Mouse (Mus musculus): ENCODE results near the gene Nup188.

The Nup188 gene

DNA sequence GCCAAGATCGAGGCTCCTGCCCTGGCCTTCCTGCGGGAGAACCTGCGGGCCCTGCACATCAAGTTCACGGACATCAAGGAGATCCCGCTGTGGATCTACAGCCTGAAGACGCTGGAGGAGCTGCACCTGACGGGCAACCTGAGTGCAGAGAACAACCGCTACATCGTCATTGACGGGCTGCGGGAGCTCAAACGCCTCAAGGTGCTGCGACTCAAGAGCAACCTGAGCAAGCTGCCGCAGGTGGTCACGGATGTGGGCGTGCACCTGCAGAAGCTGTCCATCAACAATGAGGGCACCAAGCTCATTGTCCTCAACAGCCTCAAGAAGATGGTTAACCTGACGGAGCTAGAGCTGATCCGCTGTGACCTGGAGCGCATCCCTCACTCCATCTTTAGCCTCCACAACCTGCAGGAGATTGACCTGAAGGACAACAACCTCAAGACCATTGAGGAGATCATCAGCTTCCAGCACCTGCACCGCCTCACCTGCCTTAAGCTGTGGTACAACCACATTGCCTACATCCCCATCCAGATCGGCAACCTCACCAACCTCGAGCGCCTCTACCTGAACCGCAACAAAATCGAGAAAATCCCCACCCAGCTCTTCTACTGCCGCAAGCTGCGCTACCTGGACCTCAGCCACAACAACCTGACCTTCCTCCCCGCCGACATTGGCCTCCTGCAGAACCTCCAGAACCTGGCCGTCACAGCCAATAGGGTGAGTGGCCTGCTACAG, 29.4 kb upstream of the Nup188 start:
- DNase-seq (ENCODE audit: low spot score in 2 of 2), result no peak

DNA sequence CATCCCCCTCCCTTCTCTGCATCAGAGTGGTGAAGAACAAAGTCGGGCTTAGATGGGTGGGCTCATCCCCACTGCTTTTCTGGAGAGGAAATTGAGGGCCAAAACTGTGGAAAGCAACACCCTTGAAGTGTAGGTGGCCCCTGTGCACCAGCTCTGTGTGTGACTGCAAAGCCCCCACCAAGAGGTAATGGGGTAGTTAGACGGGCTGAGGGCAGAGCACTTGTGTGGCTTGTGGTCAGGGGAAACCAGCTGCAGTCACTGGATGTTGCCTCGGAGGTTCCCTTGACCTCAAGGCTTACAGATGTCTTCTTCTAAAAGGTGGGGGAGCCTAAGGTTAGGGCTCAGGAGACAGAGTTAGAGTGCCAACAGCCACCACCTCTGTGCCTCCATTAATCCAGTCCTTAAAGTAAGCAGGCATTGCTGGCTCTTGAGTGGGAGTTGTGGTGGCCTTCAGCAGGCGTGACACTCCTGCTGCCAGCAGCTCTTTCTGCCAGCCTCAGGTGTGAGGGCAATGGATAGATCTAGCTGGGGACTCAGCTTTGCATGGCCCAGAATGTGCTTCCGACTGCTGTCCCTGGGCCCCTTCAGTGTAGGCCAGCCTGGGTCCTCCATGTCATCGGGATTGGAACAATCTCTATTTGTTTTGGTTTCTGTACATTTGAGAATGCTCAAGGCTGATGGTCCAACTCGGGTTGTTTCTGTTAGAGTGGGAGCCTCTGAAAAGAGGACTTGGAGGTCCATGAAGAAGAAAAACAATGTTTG, 28.3 kb upstream of the Nup188 start:
- no peak for DNase-seq (ENCODE audit: low spot score in 2 of 2)

DNA sequence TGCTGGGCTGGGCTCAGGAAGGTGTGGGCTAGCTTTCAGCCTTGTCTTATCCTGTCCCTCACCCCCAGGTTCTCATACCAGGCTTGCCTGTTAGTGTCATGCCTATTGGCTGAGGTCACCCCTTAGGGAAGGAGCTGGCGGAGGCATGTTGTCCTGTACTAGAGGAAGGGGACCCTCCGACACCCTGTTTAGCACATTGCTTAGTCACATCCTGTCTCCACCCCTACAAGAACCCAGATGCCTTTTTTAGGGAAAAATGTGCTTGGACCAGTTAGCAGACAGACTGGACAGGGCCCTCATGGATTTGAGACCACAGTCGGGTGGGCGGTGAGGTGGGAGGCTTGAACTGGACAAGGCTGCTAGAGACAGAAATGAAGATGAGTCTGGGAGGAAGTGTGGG, 27.6 kb upstream of the Nup188 start:
- no peak for DNase-seq (ENCODE audit: low spot score in 2 of 2)

DNA sequence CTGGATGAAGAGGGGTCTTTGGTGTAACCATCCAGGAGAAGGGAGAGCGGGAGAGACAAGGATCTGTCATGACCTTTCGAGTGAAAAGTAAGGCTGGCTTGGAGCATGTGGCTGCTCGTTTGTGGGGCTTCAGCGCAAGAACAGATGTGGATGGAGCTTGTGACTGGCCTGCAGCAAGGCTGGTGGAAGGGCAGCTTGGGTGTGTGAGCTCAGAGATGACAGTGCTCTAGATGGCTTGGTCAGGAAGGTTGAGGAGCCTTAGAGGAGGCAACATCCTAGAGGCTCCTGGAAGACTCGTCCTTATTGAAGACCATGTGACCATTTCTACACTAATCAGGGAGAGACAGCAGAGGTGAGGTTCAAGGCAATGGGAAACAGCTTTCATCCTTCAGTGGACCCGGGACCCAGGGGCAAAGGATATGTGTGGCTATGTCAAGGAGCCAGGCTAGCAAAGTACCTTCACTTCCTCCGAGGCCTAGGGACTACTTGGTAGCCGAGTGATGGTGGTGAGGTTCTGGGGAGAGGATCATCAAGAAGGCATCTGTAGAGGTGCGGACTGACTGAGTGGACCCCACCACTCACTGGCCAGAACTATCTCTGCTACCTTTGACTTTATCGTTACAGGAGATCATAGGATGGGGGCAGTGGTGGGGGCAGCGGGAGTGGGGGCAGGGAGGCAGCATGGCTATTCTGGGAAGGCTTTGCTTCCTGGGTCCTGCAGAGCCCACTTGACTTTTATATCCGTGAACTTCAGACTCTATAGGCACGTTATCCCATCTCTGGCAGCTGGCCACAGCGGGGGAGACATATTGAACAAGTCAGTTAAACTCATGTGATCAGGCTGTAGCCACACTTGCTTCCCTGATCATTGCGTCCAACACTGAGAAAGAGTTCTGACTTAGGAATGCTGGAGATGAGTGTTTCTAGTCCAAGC, 26.8 kb upstream of the Nup188 start:
- no peak for DNase-seq (ENCODE audit: low spot score in 2 of 2)

DNA sequence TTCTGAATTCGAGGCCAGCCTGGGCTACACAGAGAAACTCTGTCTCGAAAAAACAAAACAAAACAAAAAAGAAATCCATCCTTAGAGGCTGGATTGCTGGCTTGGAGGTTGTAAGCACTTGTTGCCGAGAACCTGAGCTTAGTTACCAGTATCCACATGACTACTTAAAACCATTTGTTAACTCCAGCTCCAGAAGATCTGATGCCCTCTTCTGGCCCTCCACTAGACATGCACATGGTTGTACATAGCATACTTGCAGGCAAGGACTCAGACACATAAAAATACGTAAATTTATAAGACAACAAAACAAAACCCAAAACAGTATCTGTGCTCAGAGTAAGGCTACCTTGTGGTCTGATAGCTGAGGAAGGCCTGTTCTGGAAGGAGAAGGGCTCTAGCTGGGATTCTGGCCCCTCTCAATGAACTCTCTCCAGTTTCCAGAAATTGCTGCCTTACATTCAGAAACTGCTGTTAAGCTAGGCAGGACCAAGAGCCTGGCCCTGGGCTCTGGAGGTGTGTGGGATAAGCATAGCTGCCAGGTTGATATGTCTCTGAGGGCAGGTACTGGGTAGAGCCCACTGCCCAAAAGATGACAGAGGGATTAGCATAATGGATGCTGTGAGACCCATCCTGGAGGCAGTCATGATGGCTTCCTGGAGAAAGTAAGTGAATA, 25.0 kb upstream of the Nup188 start:
- no peak for DNase-seq (ENCODE audit: low spot score in 2 of 2)

DNA sequence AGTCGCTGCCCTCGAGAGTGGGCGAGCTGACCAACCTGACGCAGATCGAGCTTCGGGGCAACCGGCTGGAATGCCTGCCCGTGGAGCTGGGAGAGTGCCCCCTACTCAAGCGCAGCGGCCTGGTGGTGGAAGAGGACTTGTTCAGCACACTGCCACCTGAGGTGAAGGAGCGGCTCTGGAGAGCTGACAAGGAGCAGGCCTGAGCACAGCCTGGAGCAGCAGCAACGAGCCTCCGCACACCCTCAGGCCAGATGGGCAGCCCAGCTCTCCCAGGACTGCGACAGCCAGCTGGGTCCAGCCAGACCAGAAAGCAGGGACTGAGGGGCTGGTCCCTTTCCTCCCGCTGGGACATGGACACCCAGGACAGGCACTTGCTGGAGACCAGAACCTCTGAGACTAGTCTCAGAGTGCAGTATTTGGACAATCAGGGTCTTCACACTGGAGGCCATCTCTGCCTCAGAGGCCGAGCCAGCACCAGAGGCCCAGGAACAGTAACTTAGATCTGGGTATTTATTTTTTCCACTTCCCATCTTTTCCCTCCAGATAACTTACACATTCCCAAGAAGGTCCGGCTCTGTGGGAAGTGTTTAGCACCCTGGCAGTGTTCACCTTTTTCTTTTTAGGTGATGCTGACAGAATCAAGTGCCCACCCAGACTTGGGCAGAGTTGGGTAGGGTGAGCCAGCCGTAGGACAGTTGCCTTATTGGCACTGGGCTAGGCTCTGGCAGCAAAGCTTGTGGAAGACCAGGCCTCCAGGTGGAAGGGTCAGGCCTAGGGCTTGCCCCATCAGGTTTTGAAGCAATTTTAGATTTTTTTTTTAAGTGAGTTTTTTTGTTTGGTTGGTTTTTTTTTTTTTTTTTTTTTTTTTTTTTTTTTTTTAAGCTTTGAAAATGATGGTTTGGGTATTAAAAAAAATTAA, 24.0 kb upstream of the Nup188 start:
- no peak for DNase-seq (ENCODE audit: low spot score in 2 of 2)

DNA sequence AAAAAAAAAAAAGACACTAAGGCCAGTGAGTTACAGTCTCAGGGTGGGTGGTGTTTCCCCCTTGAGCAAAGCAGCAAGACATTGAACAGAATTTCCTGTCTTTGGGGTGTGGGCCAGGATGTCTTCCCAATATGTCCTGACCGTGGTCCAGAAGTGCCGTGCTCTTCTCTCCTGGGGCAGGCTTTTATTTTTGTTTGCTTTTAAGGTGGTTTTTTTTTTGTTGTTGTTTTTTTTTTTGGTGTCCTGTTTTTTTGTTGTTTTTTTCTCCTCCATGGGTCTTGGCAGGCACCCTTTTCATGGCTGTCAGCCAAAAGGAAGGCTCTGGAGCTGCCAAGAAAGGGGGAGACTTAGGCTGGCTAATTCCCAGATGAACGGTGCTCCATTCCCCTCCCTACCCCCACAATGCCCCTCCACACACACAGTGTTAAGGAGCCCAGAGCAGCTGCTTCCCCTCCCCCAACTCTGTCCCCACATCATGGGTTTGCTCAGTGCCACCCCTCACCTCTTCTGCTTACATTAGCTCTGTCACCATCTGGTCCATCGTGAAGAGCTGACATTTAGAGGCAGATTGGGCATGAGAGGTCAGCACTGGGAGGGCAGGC, 23.3 kb upstream of the Nup188 start:
- DNase-seq (ENCODE audit: low spot score in 2 of 2), result no peak

DNA sequence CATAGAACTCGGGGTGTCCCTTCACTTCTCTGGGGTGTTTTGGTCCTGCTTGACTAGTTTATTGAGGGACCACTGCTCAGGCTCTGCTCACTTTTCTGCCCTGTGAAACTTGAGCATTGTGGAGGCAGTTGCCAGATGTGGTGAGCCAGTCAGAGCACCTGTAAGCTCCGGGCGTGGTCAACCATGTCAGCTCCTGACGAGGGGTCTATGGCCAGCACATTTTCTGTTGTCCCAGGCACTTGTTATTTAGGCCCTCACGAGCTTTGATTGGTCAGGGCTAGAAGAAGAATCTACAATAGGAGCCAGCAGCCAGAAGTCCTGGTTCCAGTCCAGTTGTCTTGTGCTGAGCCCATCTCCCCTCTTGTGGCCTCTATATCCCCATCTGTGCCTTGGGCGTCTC, 22.4 kb upstream of the Nup188 start:
- no peak for DNase-seq (ENCODE audit: low spot score in 2 of 2)

DNA sequence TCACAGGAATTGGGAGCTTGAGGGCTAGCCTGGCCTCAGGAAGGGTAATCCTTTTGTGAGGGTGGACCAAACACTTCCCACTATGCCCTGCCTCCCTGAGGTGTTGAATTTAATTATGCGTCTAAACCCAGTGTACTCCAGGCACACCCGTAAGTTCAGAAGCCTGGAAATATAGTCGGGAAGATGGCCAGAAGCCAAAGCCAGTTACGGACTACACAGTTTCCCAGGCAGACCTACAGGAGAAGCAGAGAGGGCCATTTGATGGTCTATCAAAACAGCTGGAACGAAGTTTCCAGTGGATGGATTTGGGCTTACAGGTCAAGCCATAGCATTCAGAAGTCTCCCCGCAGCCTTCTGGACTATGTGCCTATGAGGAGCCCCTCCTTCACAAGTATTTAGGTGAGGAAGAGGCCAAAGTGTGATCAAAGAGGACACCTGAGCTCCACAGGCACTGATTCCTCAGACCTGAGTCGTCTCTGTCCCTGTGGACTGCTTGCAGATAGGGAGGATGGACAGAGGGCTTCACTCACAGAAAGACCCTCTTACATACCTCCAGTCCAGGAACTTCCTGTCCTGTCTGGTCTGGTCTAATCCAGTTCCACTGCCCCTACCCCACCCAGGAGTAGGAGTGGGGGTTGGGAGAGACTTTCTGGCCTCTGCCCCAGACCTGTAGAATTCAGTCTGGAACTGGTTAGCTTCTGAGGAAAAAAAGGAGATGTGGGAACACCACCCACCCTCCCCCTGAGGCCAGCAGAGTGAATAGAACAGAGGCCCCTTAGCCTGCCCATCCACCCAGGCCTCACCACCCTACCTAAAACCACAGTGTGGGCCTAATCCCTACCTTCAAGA, 21.3 kb upstream of the Nup188 start:
- DNase-seq (ENCODE audit: low spot score in 2 of 2), result no peak

DNA sequence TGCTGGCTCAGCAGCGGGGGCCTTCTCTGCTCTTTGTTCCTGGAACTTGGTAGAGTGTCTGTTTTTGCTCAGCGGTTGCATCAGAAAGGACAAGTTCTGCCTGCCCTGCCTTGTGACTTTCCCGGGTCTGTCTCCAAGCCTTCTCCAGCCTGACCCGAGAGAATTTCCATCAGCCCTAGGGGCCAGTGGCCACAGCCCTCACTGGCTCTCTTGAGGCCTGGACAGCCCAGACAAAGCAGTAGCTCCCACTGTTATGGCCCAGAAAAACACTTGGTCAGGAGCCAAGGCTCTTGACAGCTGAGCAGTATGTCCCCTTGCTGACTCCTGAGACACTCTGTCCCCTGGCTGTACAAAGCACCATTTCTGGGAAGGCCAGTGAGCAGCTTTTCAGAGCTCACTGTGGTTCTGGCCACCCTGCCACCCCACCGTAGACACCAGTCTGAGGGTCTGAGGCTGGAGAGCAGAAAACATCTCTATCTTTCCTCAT, 20.4 kb upstream of the Nup188 start, which contains the start of gene Phyhd1:
TSS of gene Phyhd1 (plus strand) at position 437 of the 487 bp plus-strand sequence.
- DNase-seq (ENCODE audit: low spot score in 2 of 2), result no peak

DNA sequence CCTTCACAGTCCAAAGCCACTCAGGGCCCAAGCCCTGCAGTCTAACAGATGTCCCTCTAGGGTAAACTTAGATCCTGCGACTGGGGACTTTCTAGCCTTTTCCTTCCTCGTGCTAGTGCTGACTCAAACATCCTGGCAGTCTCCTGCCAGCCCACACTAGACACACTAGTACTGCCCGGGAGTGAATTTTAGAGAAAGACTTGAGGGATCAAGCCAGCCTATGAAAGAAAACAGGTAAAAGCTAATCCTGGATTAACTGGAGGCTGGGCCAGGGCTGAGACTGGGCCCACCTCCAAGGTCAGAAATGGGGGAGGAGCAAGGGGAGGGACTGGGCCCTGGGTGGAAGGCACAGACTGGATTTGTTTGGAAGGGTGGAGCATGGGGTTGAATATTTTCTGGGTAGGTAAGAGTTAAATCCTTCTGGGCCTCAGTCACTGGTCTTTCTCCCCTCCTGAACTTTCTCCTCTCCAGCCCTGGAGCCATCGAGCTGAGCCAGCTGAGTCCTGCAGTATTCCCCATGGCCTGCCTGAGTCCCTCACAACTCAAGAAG, 19.7 kb upstream of the Nup188 start:
- DNase-seq (ENCODE audit: low spot score in 2 of 2), result no peak

DNA sequence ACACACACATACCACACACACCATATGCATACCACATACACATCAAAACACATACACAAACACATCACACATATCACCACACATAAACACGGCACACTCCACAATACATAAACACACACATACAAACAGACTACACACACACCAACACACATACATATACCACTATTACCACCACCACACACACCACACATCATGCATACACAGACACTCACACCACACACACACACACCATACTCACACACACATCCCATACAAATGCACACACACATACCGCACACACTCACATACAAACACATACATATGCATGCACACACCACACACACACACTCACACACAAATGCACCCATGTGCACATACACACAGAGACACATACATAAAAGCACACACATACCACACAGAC, 18.7 kb upstream of the Nup188 start:
- DNase-seq (ENCODE audit: low spot score in 2 of 2), result no peak

DNA sequence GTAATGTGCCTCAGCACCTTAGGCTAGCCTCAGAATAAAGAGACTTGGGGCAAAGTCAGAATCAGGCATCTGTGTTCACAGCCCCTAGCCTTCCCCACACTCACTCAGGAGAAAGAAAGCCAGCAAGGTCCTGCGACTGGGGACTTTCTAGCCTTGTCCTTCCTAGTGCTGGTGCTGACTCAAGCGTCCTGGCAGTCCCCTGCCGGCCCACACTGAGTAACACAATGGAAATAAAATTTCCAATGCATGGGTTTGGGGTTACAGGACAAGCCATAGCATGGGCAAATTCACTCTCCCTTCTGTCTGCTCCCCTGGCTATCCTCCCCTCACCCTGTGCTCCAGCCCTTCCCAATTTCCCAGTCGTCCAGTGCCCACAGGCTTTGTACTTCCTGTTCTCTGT, 17.8 kb upstream of the Nup188 start:
- no peak for DNase-seq (ENCODE audit: low spot score in 2 of 2)

DNA sequence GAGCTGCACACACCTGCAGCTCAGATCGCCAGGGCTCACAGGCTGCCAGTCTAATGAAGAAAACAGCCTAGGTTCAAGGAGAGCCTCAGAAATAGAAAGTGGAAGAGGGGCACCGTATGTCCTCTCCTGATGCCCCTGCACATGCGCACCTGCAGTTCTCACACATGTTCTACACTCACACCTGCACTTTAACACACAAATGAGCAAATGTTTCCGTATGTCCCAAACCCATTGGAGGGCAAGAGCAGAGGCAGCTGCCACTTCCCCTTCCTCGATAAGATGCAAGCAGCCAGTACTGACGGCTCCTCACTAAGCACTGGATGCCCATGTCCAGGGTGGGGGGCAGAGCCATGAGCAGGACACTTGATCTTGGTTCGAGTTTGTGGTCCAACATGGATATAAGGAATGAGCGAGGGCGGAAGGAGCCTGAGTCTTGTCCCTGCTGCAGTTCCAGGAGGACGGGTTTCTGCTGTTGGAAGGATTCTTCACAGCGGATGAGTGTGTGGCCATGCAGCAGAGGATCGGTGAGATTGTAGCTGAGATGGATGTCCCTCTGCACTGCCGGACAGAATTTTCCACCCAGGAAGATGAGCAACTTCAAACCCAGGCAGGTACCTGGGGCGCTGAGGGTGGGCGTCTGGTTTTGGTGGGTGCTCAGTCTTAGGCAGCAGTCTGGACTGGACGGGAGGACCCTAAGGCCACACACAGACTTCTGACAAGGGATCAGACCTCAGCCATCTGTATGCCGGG, 16.8 kb upstream of the Nup188 start:
- peak in 1 of 2 experiments; percentile 62 for DNase-seq (ENCODE audit: low spot score in 2 of 2)

DNA sequence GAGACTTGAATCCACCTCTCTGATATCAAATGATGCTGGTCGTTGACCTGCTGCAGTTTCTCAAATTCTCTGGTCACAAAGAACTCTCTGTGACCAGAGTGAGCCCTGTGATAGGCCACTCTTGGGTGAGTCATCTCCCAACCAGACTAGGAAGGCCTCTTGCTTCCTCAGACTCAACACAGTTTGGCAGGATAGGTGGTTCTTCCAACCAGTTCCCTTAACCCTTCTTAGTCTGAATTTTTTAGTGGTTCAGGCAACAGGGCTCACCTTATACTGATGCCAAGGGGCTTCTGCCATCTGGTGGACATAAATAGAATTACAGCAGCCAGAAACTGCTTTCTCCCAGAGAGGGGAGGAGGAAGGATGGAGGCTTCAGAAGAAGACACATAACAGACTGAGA, 16.1 kb upstream of the Nup188 start:
- DNase-seq (ENCODE audit: low spot score in 2 of 2), result peak; percentile 47 to 73

DNA sequence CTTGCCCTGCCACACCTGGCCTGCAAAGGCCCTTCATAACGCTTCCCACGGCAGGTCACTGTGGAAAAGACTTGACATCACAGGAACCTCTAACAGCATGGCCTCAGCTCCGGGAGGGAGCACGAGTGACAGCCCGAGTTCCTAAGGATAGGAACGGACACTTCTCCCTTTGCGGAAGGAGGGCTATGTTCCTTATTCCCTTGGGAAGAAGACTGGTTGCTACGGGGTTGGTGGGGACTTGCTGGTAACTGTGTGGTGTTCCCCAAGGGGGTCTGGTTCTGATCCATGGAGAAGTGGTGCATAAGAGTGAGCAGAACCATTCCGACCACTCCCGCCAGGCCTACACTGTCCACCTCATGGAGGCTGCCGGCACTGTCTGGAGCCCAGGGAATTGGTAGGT, 5.5 kb upstream of the Nup188 start, which contains the start of gene Gm28038:
TSS of gene Gm28038 (plus strand) at position 301 of the 400 bp plus-strand sequence.
- DNase-seq (ENCODE audit: low spot score in 2 of 2), result no peak

DNA sequence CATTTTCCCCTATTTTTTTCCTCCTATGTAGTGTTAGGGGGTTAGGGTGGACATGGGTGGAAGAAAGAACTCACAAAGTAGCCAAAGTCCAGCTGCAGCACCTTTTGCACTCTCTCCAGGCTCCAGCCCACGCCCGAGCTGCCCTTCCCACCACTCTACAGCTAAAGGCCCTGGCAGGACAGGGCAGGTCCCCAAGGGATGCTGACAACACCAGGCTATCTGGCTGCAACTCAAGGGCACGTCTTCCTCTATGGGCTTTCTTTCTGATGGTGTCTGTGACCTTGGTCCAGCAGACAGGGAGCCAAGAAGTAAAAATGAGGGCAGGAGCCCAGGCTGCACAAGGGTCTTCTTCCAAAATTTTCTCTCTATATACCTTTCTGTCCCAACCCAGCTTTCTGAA, 4.5 kb upstream of the Nup188 start:
- no peak for DNase-seq (ENCODE audit: low spot score in 2 of 2)

DNA sequence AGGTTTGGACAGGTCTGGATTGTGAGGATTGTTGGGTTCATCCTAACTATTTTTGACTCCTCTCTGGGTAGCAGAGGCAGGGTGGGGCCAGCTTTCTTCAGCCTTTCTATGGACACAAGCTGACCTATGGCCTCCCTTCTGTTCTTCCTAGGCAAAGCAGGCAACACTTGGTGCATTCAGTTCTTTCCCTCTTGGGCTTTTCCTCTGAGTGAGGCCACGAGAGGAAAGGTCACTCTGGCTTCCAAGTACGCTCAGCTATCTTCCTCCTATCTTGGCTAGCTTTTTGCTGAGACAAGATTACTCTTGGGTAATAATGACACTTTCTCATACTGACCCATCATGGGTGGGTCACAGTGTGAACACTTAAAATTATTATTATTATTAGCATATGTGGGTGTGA, 3.0 kb upstream of the Nup188 start:
- DNase-seq (ENCODE audit: low spot score in 2 of 2), result no peak
